Mouse (Mus musculus) adrenal gland, adult 2 months (tissue): ENCODE data around the gene Rrh. TPM values are rescaled to one million over a fixed set of nuclear protein-coding genes. Genes with fewer than 3 reads are reported as not detected.
"Not testable (repeated sequence)": the region's sequence is repeated elsewhere in the genome, so short reads cannot be mapped to it uniquely, and the experiment has no call there.

Experiments
- DNase-seq: peaks from one replicate; pipeline ENCODE4 v3.0.0; 2021
- polyA plus RNA-seq: library from polyadenylated mRNA; depleted of rRNA; stranded (reverse); fragments of >200 nt; gene quantifications from 2 replicates; pipeline ENCODE4 v1.2.3, GENCODE M21; 2012; rRNA removed
- total RNA-seq, 2 experiments: library from RNA; stranded (reverse); gene quantifications; 2 replicates each; pipeline ENCODE4 v1.2.3; 2021

Gene Rrh
- total and polyA plus RNA-seq, 3 experiments = 0.09 TPM; not detected in 2

- DNase-seq = no peak
Observed at GRCm38 (mm10) chr3:129781435-129781834, 41.0 kb downstream of the Rrh start.

GRCm38 (mm10) chr3:129771210-129771609 lies 51.2 kb downstream of the Rrh start:
- no peak for DNase-seq

GRCm38 (mm10) chr3:129766971-129767794 lies 55.2 kb downstream of the Rrh start:
- no peak for DNase-seq

- no peak for DNase-seq
Observed at GRCm38 (mm10) chr3:129766106-129766505, 56.3 kb downstream of the Rrh start.

GRCm38 (mm10) chr3:129757599-129757998 lies 64.8 kb downstream of the Rrh start:
- DNase-seq = not testable (repeated sequence)

- DNase-seq = no peak
Observed at GRCm38 (mm10) chr3:129754650-129755604, 67.5 kb downstream of the Rrh start, which contains the start of gene Egf. Egf (minus strand) TSS chr3:129755316.

Other genes starting within 250 kb of the Rrh start
- gene Egf, start 67.3 kb downstream of the Rrh start, total RNA-seq = 1 to 10 TPM in 1 of 2 experiments, under 1 TPM in 1; 0.66 to 1.1 TPM
- 0.54 and 1.7 TPM in 2 replicates for gene Egf, start 67.3 kb downstream of the Rrh start, polyA plus RNA-seq
- gene Lrit3, start 18.6 kb downstream of the Rrh start, total RNA-seq = not detected
- gene Lrit3, start 18.6 kb downstream of the Rrh start, polyA plus RNA-seq = not detected in 2 replicates
- gene Gar1, start 8.8 kb upstream of the Rrh start, total RNA-seq = 10 to 100 TPM; 39.4 to 61.2 TPM
- gene Gar1, start 8.8 kb upstream of the Rrh start, polyA plus RNA-seq = 11.0 and 15.4 TPM in 2 replicates
- gene Cfi, start 13.3 kb upstream of the Rrh start, total RNA-seq = 1 to 10 TPM in 1 of 2 experiments, not detected in 1; 2.7 TPM
- gene Cfi, start 13.3 kb upstream of the Rrh start, polyA plus RNA-seq = 0.07 TPM in 1 of 2 replicates, not detected in the other
- 10 to 100 TPM; 46.3 to 51.7 TPM for gene Pla2g12a, start 56.0 kb upstream of the Rrh start, total RNA-seq
- 106 and 226 TPM in 2 replicates for gene Pla2g12a, start 56.0 kb upstream of the Rrh start, polyA plus RNA-seq
- gene Casp6, start 78.8 kb upstream of the Rrh start, total RNA-seq = 10 to 100 TPM; 42.3 to 42.4 TPM
- gene Casp6, start 78.8 kb upstream of the Rrh start, polyA plus RNA-seq = 29.5 and 33.8 TPM in 2 replicates
- 10 to 100 TPM in 1 of 2 experiments, 1 to 10 TPM in 1; 7.9 to 15.3 TPM for gene Mcub, start 147.6 kb upstream of the Rrh start, total RNA-seq
- 6.9 and 7.7 TPM in 2 replicates for gene Mcub, start 147.6 kb upstream of the Rrh start, polyA plus RNA-seq
- 10 to 100 TPM; 50.5 to 74.0 TPM for gene Sec24b, start 239.0 kb upstream of the Rrh start, total RNA-seq
- gene Sec24b, start 239.0 kb upstream of the Rrh start, polyA plus RNA-seq = 76.3 and 82.5 TPM in 2 replicates